Comparison of ENCODE assay signal across 36 mouse cellular contexts in genomic region chr11:61497490-61497889, GRCm38 (mm10). TPM values are rescaled to one million over a fixed set of nuclear protein-coding genes. Genes with fewer than 3 reads are reported as not detected.
"Had no signal": no experiment of that assay in that cellular context is flagged by ENCODE, and none has a peak within 500 bp of the region (broad histone marks: within the 10 kb centered on the region; RNA-seq: fewer than 3 reads in every experiment).

No protein-coding gene starts in this region.

- ATAC-seq: liver, embryonic 12.5 days; liver, postnatal 0 days; lung, postnatal 0 days; midbrain, embryonic 13.5 days; midbrain, embryonic 15.5 days; midbrain, embryonic 16.5 days had no signal

- H3K4me2 ChIP-seq: limb, embryonic 12.5 days; limb, embryonic 13.5 days; limb, embryonic 15.5 days; liver, embryonic 11.5 days; liver, embryonic 12.5 days; liver, embryonic 13.5 days; liver, embryonic 15.5 days; lung, embryonic 14.5 days; lung, embryonic 15.5 days; midbrain, embryonic 11.5 days; midbrain, embryonic 12.5 days; midbrain, embryonic 13.5 days; midbrain, embryonic 15.5 days; neural tube, embryonic 12.5 days had no signal

- H3K36me3 ChIP-seq: limb, embryonic 15.5 days; liver, embryonic 13.5 days; liver, embryonic 15.5 days; midbrain, embryonic 15.5 days had no signal

- H3K9me3 ChIP-seq: limb, embryonic 10.5 days; limb, embryonic 12.5 days; limb, embryonic 13.5 days; limb, embryonic 15.5 days; liver, embryonic 12.5 days; liver, embryonic 13.5 days; liver, embryonic 15.5 days; lung, embryonic 15.5 days; megakaryocyte, embryonic 14.5 days; midbrain, embryonic 10.5 days; midbrain, embryonic 12.5 days; midbrain, embryonic 13.5 days; midbrain, embryonic 15.5 days; neural tube, embryonic 12.5 days had no signal

- DNase-seq: left cerebral cortex, postnatal 4 days; liver; liver, embryonic 13.5 days; liver, postnatal 0 days; lung, adult 18-20 months; lung, adult 2 months; lung, embryonic 14.5 days; lung, postnatal 10 days; lung, postnatal 14 days; lung, postnatal 36 days; lung, postnatal 4 days; midbrain, embryonic 14.5 days had no signal

- H3K9ac ChIP-seq: limb, embryonic 12.5 days; limb, embryonic 13.5 days; limb, embryonic 15.5 days; liver, embryonic 12.5 days; liver, embryonic 13.5 days; liver, embryonic 14.5 days; liver, embryonic 15.5 days; liver, postnatal 0 days; lung, embryonic 14.5 days; lung, embryonic 15.5 days; midbrain, embryonic 12.5 days; midbrain, embryonic 13.5 days; midbrain, embryonic 15.5 days; neural tube, embryonic 12.5 days had no signal

- H3K4me3 ChIP-seq: limb, embryonic 10.5 days; limb, embryonic 12.5 days; limb, embryonic 13.5 days; limb, embryonic 15.5 days; liver, embryonic 12.5 days; liver, embryonic 13.5 days; liver, embryonic 15.5 days; lung, embryonic 15.5 days; megakaryocyte, embryonic 14.5 days; midbrain, embryonic 10.5 days; midbrain, embryonic 12.5 days; midbrain, embryonic 13.5 days; midbrain, embryonic 15.5 days; myocyte; neural tube, embryonic 12.5 days had no signal

- H3K27me3 ChIP-seq: limb, embryonic 12.5 days; limb, embryonic 13.5 days; limb, embryonic 15.5 days; liver, embryonic 12.5 days; liver, embryonic 13.5 days; liver, embryonic 15.5 days; lung, embryonic 15.5 days; midbrain, embryonic 12.5 days; midbrain, embryonic 13.5 days; midbrain, embryonic 15.5 days; neural tube, embryonic 12.5 days had no signal

- H3K27ac ChIP-seq: limb, embryonic 10.5 days; limb, embryonic 12.5 days; limb, embryonic 13.5 days; limb, embryonic 15.5 days; liver, embryonic 12.5 days; liver, embryonic 13.5 days; liver, embryonic 14.5 days; liver, embryonic 15.5 days; lung, embryonic 15.5 days; midbrain, embryonic 10.5 days; midbrain, embryonic 12.5 days; midbrain, embryonic 13.5 days; midbrain, embryonic 15.5 days; neural tube, embryonic 12.5 days had no signal

RNA-seq across cellular contexts. Expression of gene B9d1, which starts 7.5 kb away (rescaled TPM):
- total RNA-seq: monocyte, adult 5-6 weeks had no signal

RNA-seq across cellular contexts. Expression of gene Mfap4, which starts 12.3 kb away (rescaled TPM):
- total RNA-seq: megakaryocyte progenitor cell, adult 5-6 weeks; megakaryocyte, adult 5-6 weeks; megakaryocyte-erythroid progenitor cell, adult 5-6 weeks; monocyte, adult 5-6 weeks had no signal

RNA-seq across cellular contexts. Expression of gene Rnf112, which starts 43.6 kb away (rescaled TPM):
- total RNA-seq: liver, adult 2 months; megakaryocyte progenitor cell, adult 5-6 weeks; megakaryocyte, adult 5-6 weeks; megakaryocyte-erythroid progenitor cell, adult 5-6 weeks; monocyte, adult 5-6 weeks had no signal
- polyA plus RNA-seq: liver, adult 2 months; myocyte had no signal
